Mouse (Mus musculus): ENCODE data around the gene Ap5z1.

- TF ChIP-seq CTCF (IDR thresholded peaks at IDR 0.05; ENCODE audit: low read depth, low read length) = no peak
- no peak for TF ChIP-seq EP300 (IDR thresholded peaks at IDR 0.05; ENCODE audit: insufficient read depth, low read depth, low read length)
- no peak for TF ChIP-seq POLR2A (IDR thresholded peaks at IDR 0.05; ENCODE audit: insufficient read depth, low read length)
Measured at GRCm38 (mm10) chr5:142475669-142476068, 11.9 kb downstream of the Ap5z1 start.
